Mouse (Mus musculus) cortical plate, adult 2 months (tissue): ENCODE measurements around the gene Zfp787. TPM values are rescaled to one million over a fixed set of nuclear protein-coding genes. Genes with fewer than 3 reads are reported as not detected.

ENCODE experiments used
- H3K27ac ChIP-seq: fragments of 200-500 bp; 2 replicates; pipeline ENCODE4 v1.5.1; 2012; ENCODE audit warnings: low read length, control low read depth, inconsistent platforms; ENCODE audit not compliant: insufficient read depth
- H3K4me1 ChIP-seq: fragments of 200-500 bp; 2 replicates; pipeline ENCODE4 v1.6.1; 2011; ENCODE audit warnings: low read length; ENCODE audit not compliant: control insufficient read depth, insufficient read depth
- H3K4me3 ChIP-seq: fragments of 200-500 bp; 2 replicates; pipeline ENCODE4 v1.5.1; 2011; ENCODE audit warnings: mild to moderate bottlenecking, low read length, control low read depth; ENCODE audit not compliant: insufficient read depth
- CTCF ChIP-seq: fragments of 200-500 bp; IDR thresholded peaks from 2 replicates; pipeline ENCODE4 v1.5.1; 2011; ENCODE audit warnings: mild to moderate bottlenecking, control low read depth, low read length; ENCODE audit not compliant: insufficient read depth; ENCODE audit errors: extremely low read depth
- POLR2A ChIP-seq: fragments of 200-500 bp; IDR thresholded peaks from 2 replicates; pipeline ENCODE4 v1.6.1; 2011; ENCODE audit warnings: mild to moderate bottlenecking, low read length, control low read depth; ENCODE audit not compliant: insufficient read depth; ENCODE audit errors: extremely low read depth
- polyA plus RNA-seq: library from polyadenylated mRNA; depleted of rRNA; stranded (reverse); fragments of >200 nt; gene quantifications from 2 replicates; pipeline ENCODE4 v1.2.3, GENCODE M21; 2012; rRNA removed

Gene Zfp787
- polyA plus RNA-seq = 37.4 and 37.9 TPM in 2 replicates

GRCm38 (mm10) chr7:6155901-6156411, at the start of gene Zfp787:
Gene Zfp787, minus strand, starts transcription at chr7:6155997.
- Histone ChIP-seq H3K4me3 (peak within 1 kb of the TSS; percentile 98), H3K4me1 (peaks cover 14% of the 10 kb centered on the region; the same call in 1 of the 2 replicates), H3K27ac (peak within 1 kb of the TSS; percentile 99)
- no peak for TF ChIP-seq CTCF
- TF ChIP-seq POLR2A = no peak

- TF ChIP-seq POLR2A = no peak
- TF ChIP-seq CTCF = no peak
- no peaks in the 10 kb centered on the region for H3K4me1 ChIP-seq
- no peak overlapping the region for H3K27ac ChIP-seq
- no peak overlapping the region for H3K4me3 ChIP-seq
Measured at GRCm38 (mm10) chr7:6204200-6204599, 48.4 kb upstream of the Zfp787 start.

GRCm38 (mm10) chr7:6196790-6197189, 41.0 kb upstream of the Zfp787 start, which contains the start of gene Galp:
Gene Galp, plus strand, starts transcription at chr7:6197090.
- Histone ChIP-seq H3K4me1 (no peaks in the 10 kb centered on the region), H3K4me3 (no peak within 1 kb of the TSS), H3K27ac (no peak within 1 kb of the TSS)
- TF ChIP-seq POLR2A = no peak
- TF ChIP-seq CTCF = no peak

- Histone ChIP-seq H3K4me3 (no peak overlapping the region), H3K27ac (no peak overlapping the region), H3K4me1 (no peaks in the 10 kb centered on the region)
- no peak for TF ChIP-seq CTCF
- no peak for TF ChIP-seq POLR2A
Measured at GRCm38 (mm10) chr7:6195777-6196176, 40.0 kb upstream of the Zfp787 start.

- H3K4me1 ChIP-seq = no peaks in the 10 kb centered on the region
- no peak overlapping the region for H3K27ac ChIP-seq
- no peak for TF ChIP-seq POLR2A
- TF ChIP-seq CTCF = peak; percentile 74
- H3K4me3 ChIP-seq = no peak overlapping the region
Measured at GRCm38 (mm10) chr7:6194129-6194528, 38.3 kb upstream of the Zfp787 start.

- peak; percentile 78 for TF ChIP-seq CTCF
- TF ChIP-seq POLR2A = no peak
- no peaks in the 10 kb centered on the region for H3K4me1 ChIP-seq
- no peak overlapping the region for H3K4me3 ChIP-seq
- H3K27ac ChIP-seq = no peak overlapping the region
Measured at GRCm38 (mm10) chr7:6191376-6191775, 35.6 kb upstream of the Zfp787 start.

GRCm38 (mm10) chr7:6189542-6189941, 33.7 kb upstream of the Zfp787 start:
- Histone ChIP-seq H3K27ac (no peak overlapping the region), H3K4me1 (no peaks in the 10 kb centered on the region), H3K4me3 (no peak overlapping the region)
- TF ChIP-seq CTCF = no peak
- TF ChIP-seq POLR2A = no peak

GRCm38 (mm10) chr7:6186756-6187155, 31.0 kb upstream of the Zfp787 start:
- no peak overlapping the region for H3K27ac ChIP-seq
- H3K4me3 ChIP-seq = no peak overlapping the region
- H3K4me1 ChIP-seq = no peaks in the 10 kb centered on the region
- TF ChIP-seq CTCF (no peak), POLR2A (no peak)

- Histone ChIP-seq H3K4me1 (no peaks in the 10 kb centered on the region), H3K27ac (no peak overlapping the region)
- TF ChIP-seq CTCF (no peak), POLR2A (no peak)
Measured at GRCm38 (mm10) chr7:6186176-6186575, 30.4 kb upstream of the Zfp787 start.

GRCm38 (mm10) chr7:6185391-6185790, 29.6 kb upstream of the Zfp787 start:
- no peak for TF ChIP-seq POLR2A
- TF ChIP-seq CTCF = no peak
- Histone ChIP-seq H3K27ac (no peak overlapping the region), H3K4me3 (no peak overlapping the region)

More at GRCm38 (mm10) chr7:6186176-6186575, 30.4 kb upstream of the Zfp787 start:
- no peak overlapping the region for H3K4me3 ChIP-seq

GRCm38 (mm10) chr7:6184521-6184920, 28.7 kb upstream of the Zfp787 start:
- no peak overlapping the region for H3K27ac ChIP-seq
- TF ChIP-seq POLR2A (no peak), CTCF (no peak)
- no peak overlapping the region for H3K4me3 ChIP-seq
- no peaks in the 10 kb centered on the region; the same call in 1 of the 2 replicates for H3K4me1 ChIP-seq

More at GRCm38 (mm10) chr7:6185391-6185790, 29.6 kb upstream of the Zfp787 start:
- no peaks in the 10 kb centered on the region; the same call in 1 of the 2 replicates for H3K4me1 ChIP-seq
